Mouse (Mus musculus): ENCODE results near the gene Mybpc1. TPM values are rescaled to one million over a fixed set of nuclear protein-coding genes. Genes with fewer than 3 reads are reported as not detected.

Mybpc1 gene
- total and polyA plus RNA-seq, 3 experiments = not detected

- no peaks in the 10 kb centered on the region for H3K27me3 ChIP-seq (ENCODE audit: control insufficient read depth in 1 of 2, insufficient read depth in 2 of 2, low read length in 2 of 2)
- H3K27ac ChIP-seq (ENCODE audit: control insufficient read depth, low read depth, low read length) = no peak overlapping the region
- H3K9ac ChIP-seq (ENCODE audit: control insufficient read depth, low read depth, low read length, poor library complexity, severe bottlenecking) = peak overlapping the region; percentile 68
- peak overlapping the region; percentile 58 to 95 for H3K4me3 ChIP-seq (ENCODE audit: control insufficient read depth in 1 of 2, insufficient read depth in 1 of 2, low read depth in 2 of 2, low read length in 2 of 2)
- TF ChIP-seq SIN3A (IDR thresholded peaks at IDR 0.05; ENCODE audit: low read length) = 0 out of 2 replicates have a peak, but pooled peaks have one; percentile 1
- no peak for TF ChIP-seq ELF1 (IDR thresholded peaks at IDR 0.05; ENCODE audit: low read depth, low read length)
- DNase-seq (ENCODE audit: low read depth, low spot score) = no peak
- peaks cover 9 to 11% of the 10 kb centered on the region in 2 experiments; a peak in 3 of 4 replicates for H3K4me1 ChIP-seq (ENCODE audit: control insufficient read depth in 1 of 2, insufficient read depth in 2 of 2, low read length in 2 of 2)
- peaks cover 0 to 5% of the 10 kb centered on the region in 2 experiments; a peak in 2 of 4 replicates for H3K36me3 ChIP-seq (ENCODE audit: control insufficient read depth in 1 of 2, insufficient read depth in 2 of 2, low read length in 2 of 2)
- no peaks in the 10 kb centered on the region for H3K79me2 ChIP-seq (ENCODE audit: control insufficient read depth, insufficient read depth, low read length, poor library complexity)
- no peaks in the 10 kb centered on the region for H3K9me3 ChIP-seq (replicated peaks; ENCODE audit: insufficient read depth, low read length)
Observed at GRCm38 (mm10) chr10:88504481-88504880, 100.5 kb downstream of the Mybpc1 start.

GRCm38 (mm10) chr10:88503421-88504314 lies 101.3 kb downstream of the Mybpc1 start, which contains the start of gene Chpt1:
Gene Chpt1, minus strand, starts transcription at chr10:88504073.
- peak; percentile 73 for DNase-seq (ENCODE audit: low read depth, low spot score)
- Histone ChIP-seq H3K27ac (ENCODE audit: control insufficient read depth, low read depth, low read length) (no peak within 1 kb of the TSS), H3K79me2 (ENCODE audit: control insufficient read depth, insufficient read depth, low read length, poor library complexity) (no peaks in the 10 kb centered on the region), H3K9me3 (replicated peaks; ENCODE audit: insufficient read depth, low read length) (no peaks in the 10 kb centered on the region), H3K4me3 (ENCODE audit: control insufficient read depth in 1 of 2, insufficient read depth in 1 of 2, low read depth in 2 of 2, low read length in 2 of 2) (peak within 1 kb of the TSS; percentile 70 to 100), H3K4me1 (ENCODE audit: control insufficient read depth in 1 of 2, insufficient read depth in 2 of 2, low read length in 2 of 2) (peaks cover 9 to 11% of the 10 kb centered on the region in 2 experiments; a peak in 3 of 4 replicates), H3K9ac (ENCODE audit: control insufficient read depth, low read depth, low read length, poor library complexity, severe bottlenecking) (peak within 1 kb of the TSS; percentile 70), H3K36me3 (ENCODE audit: control insufficient read depth in 1 of 2, insufficient read depth in 2 of 2, low read length in 2 of 2) (peaks cover 0 to 5% of the 10 kb centered on the region in 2 experiments; a peak in 2 of 4 replicates), H3K27me3 (ENCODE audit: control insufficient read depth in 1 of 2, insufficient read depth in 2 of 2, low read length in 2 of 2) (no peaks in the 10 kb centered on the region)
- TF ChIP-seq RCOR1 (IDR thresholded peaks at IDR 0.05; ENCODE audit: low read depth, low read length) (no peak), MYC (IDR thresholded peaks at IDR 0.05; ENCODE audit: low read depth, low read length) (no peak), UBTF (IDR thresholded peaks at IDR 0.05; ENCODE audit: borderline replicate concordance, insufficient read depth, low read depth, low read length) (peak; percentile 71; the same call in 1 of the 2 replicates), SIN3A (IDR thresholded peaks at IDR 0.05; ENCODE audit: low read length) (0 out of 2 replicates have a peak, but pooled peaks have one; percentile 24), NRF1 (IDR thresholded peaks at IDR 0.05; ENCODE audit: insufficient read depth, low read depth, low read length, poor library complexity, severe bottlenecking) (0 out of 2 replicates have a peak, but pooled peaks have one; percentile 2), ELF1 (IDR thresholded peaks at IDR 0.05; ENCODE audit: low read depth, low read length) (no peak), MXI1 (IDR thresholded peaks at IDR 0.05; ENCODE audit: low read depth, low read length) (0 out of 2 replicates have a peak, but pooled peaks have one; percentile 22), POLR2A (IDR thresholded peaks at IDR 0.05; ENCODE audit: control insufficient read depth in 1 of 2, insufficient read depth in 1 of 2, low read depth in 1 of 2, low read length in 2 of 2, poor library complexity in 1 of 2) (peak in 1 of 2 experiments; percentile 28; a peak in 1 of 4 replicates)

GRCm38 (mm10) chr10:88502919-88503318 lies 102.0 kb downstream of the Mybpc1 start:
- Histone ChIP-seq H3K27me3 (ENCODE audit: control insufficient read depth in 1 of 2, insufficient read depth in 2 of 2, low read length in 2 of 2) (no peaks in the 10 kb centered on the region), H3K27ac (ENCODE audit: control insufficient read depth, low read depth, low read length) (no peak overlapping the region), H3K4me3 (ENCODE audit: control insufficient read depth in 1 of 2, insufficient read depth in 1 of 2, low read depth in 2 of 2, low read length in 2 of 2) (peak overlapping the region; percentile 70 to 100), H3K79me2 (ENCODE audit: control insufficient read depth, insufficient read depth, low read length, poor library complexity) (no peaks in the 10 kb centered on the region), H3K4me1 (ENCODE audit: control insufficient read depth in 1 of 2, insufficient read depth in 2 of 2, low read length in 2 of 2) (peaks cover 9 to 11% of the 10 kb centered on the region in 2 experiments; a peak in 3 of 4 replicates), H3K9ac (ENCODE audit: control insufficient read depth, low read depth, low read length, poor library complexity, severe bottlenecking) (peak overlapping the region; percentile 70), H3K9me3 (replicated peaks; ENCODE audit: insufficient read depth, low read length) (no peaks in the 10 kb centered on the region), H3K36me3 (ENCODE audit: control insufficient read depth in 1 of 2, insufficient read depth in 2 of 2, low read length in 2 of 2) (peaks cover 0 to 5% of the 10 kb centered on the region in 2 experiments; a peak in 2 of 4 replicates)
- DNase-seq (ENCODE audit: low read depth, low spot score) = no peak
- peak; percentile 71 for TF ChIP-seq GATA1 (IDR thresholded peaks at IDR 0.05; ENCODE audit: low read depth, low read length)
- TF ChIP-seq POLR2A (IDR thresholded peaks at IDR 0.05; ENCODE audit: control insufficient read depth in 1 of 2, insufficient read depth in 1 of 2, low read depth in 1 of 2, low read length in 2 of 2, poor library complexity in 1 of 2) = no peak
